Mouse (Mus musculus): Measurements from ENCODE around the gene Dock2. TPM values are rescaled to one million over a fixed set of nuclear protein-coding genes. Genes with fewer than 3 reads are reported as not detected.

Gene Dock2
- polyA plus RNA-seq, 1 experiment from 2014 or later: 2.1 TPM

- H3K36me3 ChIP-seq: no peaks in the 10 kb centered on the region
- no peaks in the 10 kb centered on the region for H3K27me3 ChIP-seq
- no peak overlapping the region for H3K9ac ChIP-seq
- ATAC-seq (ENCODE audit: borderline replicate concordance, extremely low read depth, low FRiP score, low TSS enrichment): no peak
- 84% methylated on average over 11 of the region's 11 CpGs for WGBS
- no peak overlapping the region for H3K4me3 ChIP-seq
- H3K27ac ChIP-seq: no peak overlapping the region
- H3K4me1 ChIP-seq: no peaks in the 10 kb centered on the region
- H3K4me2 ChIP-seq: no peak overlapping the region
- no peaks in the 10 kb centered on the region for H3K9me3 ChIP-seq
These were observed 75.4 kb downstream of the Dock2 start for GRCm38 (mm10) chr11:34708278-34708677.

- H3K4me3 ChIP-seq: no peak overlapping the region
- no peaks in the 10 kb centered on the region for H3K36me3 ChIP-seq
- ATAC-seq (ENCODE audit: borderline replicate concordance, extremely low read depth, low FRiP score, low TSS enrichment): no peak
- H3K9ac ChIP-seq: no peak overlapping the region
- no peaks in the 10 kb centered on the region for H3K27me3 ChIP-seq
- no peak overlapping the region for H3K27ac ChIP-seq
- no peaks in the 10 kb centered on the region for H3K9me3 ChIP-seq
- no peak overlapping the region for H3K4me2 ChIP-seq
- no peaks in the 10 kb centered on the region for H3K4me1 ChIP-seq
- 86% methylated on average over 5 of the region's 5 CpGs for WGBS
These were observed 76.3 kb downstream of the Dock2 start for GRCm38 (mm10) chr11:34707360-34707759.

DNA sequence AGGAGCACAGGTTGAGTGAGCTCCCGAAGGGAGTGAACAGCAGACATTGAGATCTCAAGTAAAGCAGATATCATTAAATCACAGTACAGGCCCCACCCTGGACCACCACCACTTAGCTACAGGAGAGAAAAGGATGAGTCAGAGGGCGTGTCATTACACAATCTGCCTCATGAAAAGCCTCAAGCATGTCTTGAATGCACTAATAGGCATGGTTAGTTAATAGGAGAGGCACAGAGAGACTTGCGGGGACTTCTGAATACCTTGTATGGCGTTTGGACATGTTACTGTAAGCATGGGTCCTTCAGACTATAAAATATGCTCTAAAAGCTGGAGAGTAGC lies 78.6 kb downstream of the Dock2 start:
- Histone ChIP-seq H3K36me3 (no peaks in the 10 kb centered on the region), H3K4me2 (no peak overlapping the region), H3K4me3 (no peak overlapping the region), H3K9me3 (no peaks in the 10 kb centered on the region), H3K27me3 (no peaks in the 10 kb centered on the region), H3K27ac (no peak overlapping the region), H3K9ac (no peak overlapping the region), H3K4me1 (no peaks in the 10 kb centered on the region)
- no peak for ATAC-seq (ENCODE audit: borderline replicate concordance, extremely low read depth, low FRiP score, low TSS enrichment)
- WGBS: 58% methylated on average over 4 of the region's 4 CpGs

DNA sequence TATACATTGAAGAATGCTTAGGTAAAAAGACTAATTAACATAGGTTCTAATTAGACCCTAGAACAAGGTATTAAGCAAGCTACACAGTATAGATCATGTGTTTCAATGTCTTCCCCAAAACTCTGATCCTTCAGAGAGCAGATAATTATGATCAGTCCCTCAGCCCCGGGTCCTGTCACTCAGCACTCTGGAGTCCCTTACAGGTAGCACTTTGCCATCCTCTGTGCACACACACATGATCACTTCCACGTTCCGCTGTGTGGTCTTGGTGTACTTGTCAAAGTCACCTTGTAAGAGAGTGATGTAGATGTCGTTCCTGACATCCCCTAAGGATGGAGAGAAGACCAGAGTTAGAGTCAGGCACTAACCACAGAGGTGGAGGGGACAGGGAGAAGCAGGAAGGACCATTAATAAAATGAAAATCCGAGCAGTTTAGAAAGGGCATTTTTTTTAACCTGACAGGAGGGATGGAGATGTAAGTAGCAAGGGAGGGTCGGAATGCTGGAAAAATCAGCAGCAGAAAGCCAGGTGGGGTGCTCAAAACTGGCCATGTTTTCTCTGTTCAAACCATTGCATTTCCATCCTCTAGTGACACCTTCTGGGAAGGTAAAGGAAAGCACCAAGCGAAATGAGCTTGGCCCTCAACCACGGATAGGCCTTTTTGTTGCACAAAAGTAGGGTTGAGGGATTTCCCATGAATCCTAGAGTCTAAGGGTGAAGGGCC lies 79.1 kb downstream of the Dock2 start:
- 50% methylated on average over 8 of the region's 8 CpGs for WGBS

GRCm38 (mm10) chr11:34703851-34704250 lies 79.8 kb downstream of the Dock2 start:
- no peak overlapping the region for H3K27ac ChIP-seq
- no peaks in the 10 kb centered on the region for H3K27me3 ChIP-seq
- no peak overlapping the region for H3K4me2 ChIP-seq
- WGBS: 48% methylated on average over 6 of the region's 6 CpGs
- no peaks in the 10 kb centered on the region for H3K9me3 ChIP-seq
- no peak overlapping the region for H3K4me3 ChIP-seq
- H3K9ac ChIP-seq: no peak overlapping the region
- ATAC-seq (ENCODE audit: borderline replicate concordance, extremely low read depth, low FRiP score, low TSS enrichment): no peak
- H3K4me1 ChIP-seq: no peaks in the 10 kb centered on the region
- no peaks in the 10 kb centered on the region for H3K36me3 ChIP-seq

More for the DNA sequence above, 79.1 kb downstream of the Dock2 start:
- Histone ChIP-seq H3K4me2 (no peak overlapping the region), H3K4me3 (no peak overlapping the region), H3K27me3 (no peaks in the 10 kb centered on the region), H3K4me1 (no peaks in the 10 kb centered on the region), H3K36me3 (no peaks in the 10 kb centered on the region), H3K9ac (no peak overlapping the region), H3K27ac (no peak overlapping the region), H3K9me3 (no peaks in the 10 kb centered on the region)
- no peak for ATAC-seq (ENCODE audit: borderline replicate concordance, extremely low read depth, low FRiP score, low TSS enrichment)

DNA sequence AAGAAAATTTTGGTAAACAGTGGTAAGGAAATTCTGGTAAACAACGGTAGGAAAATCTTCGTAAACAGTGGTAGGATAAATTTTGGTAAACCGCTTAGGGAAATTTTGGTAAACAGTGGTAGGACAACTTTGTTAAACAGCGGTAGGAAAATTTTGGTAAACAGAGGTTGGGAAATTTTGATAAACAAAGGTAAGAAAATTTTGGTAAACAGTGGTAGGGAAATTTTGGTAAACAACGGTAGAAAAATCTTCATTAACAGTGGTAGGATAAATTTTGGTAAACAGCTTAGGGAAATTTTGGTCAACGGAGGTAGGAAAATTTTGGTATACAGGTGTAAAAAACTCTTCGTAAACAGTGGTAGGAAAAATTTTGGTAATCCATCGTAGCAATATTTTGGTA lies 101.9 kb downstream of the Dock2 start:
- Histone ChIP-seq H3K4me2 (no peak overlapping the region), H3K9ac (no peak overlapping the region), H3K4me3 (no peak overlapping the region), H3K4me1 (no peaks in the 10 kb centered on the region), H3K36me3 (no peaks in the 10 kb centered on the region), H3K9me3 (no peaks in the 10 kb centered on the region), H3K27ac (no peak overlapping the region), H3K27me3 (no peaks in the 10 kb centered on the region)
- ATAC-seq (ENCODE audit: borderline replicate concordance, extremely low read depth, low FRiP score, low TSS enrichment): no peak
- 47% methylated on average over 8 of the region's 8 CpGs for WGBS

- WGBS: 68% methylated on average over 7 of the region's 7 CpGs
- H3K9ac ChIP-seq: no peak overlapping the region
- no peak for ATAC-seq (ENCODE audit: borderline replicate concordance, extremely low read depth, low FRiP score, low TSS enrichment)
- no peak overlapping the region for H3K27ac ChIP-seq
- no peaks in the 10 kb centered on the region for H3K27me3 ChIP-seq
- no peak overlapping the region for H3K4me2 ChIP-seq
- H3K9me3 ChIP-seq: peaks cover 4% of the 10 kb centered on the region; the same call in 1 of the 2 replicates
- no peak overlapping the region for H3K4me3 ChIP-seq
- H3K36me3 ChIP-seq: no peaks in the 10 kb centered on the region
- no peaks in the 10 kb centered on the region for H3K4me1 ChIP-seq
These were observed 239.1 kb downstream of the Dock2 start for GRCm38 (mm10) chr11:34544631-34545030.

DNA sequence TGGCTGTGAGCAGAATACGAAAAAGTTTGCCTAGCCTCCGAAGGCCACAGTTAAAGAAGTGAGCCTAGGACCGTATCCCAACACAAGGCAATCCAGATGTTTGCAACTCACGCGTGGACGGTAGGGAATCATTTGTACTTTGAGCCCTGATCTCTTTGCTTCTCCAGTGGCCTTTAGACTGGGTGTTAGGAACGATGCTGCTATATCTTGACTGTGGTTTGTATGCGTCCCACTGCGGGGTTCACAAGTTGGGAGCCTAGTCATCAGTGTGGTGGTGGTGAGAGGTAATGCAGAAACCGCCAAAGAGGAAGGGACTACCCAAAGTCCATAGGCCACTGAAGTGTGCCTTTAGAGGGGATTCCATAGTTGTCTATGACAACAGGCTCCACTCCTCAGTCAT lies 251.6 kb downstream of the Dock2 start:
- no peaks in the 10 kb centered on the region for H3K36me3 ChIP-seq
- 90% methylated on average over 10 of the region's 10 CpGs for WGBS
- H3K9ac ChIP-seq: no peak overlapping the region
- no peak overlapping the region for H3K27ac ChIP-seq
- H3K27me3 ChIP-seq: no peaks in the 10 kb centered on the region
- no peaks in the 10 kb centered on the region for H3K4me1 ChIP-seq
- H3K4me3 ChIP-seq: no peak overlapping the region
- no peaks in the 10 kb centered on the region for H3K9me3 ChIP-seq
- ATAC-seq (ENCODE audit: borderline replicate concordance, extremely low read depth, low FRiP score, low TSS enrichment): no peak
- no peak overlapping the region for H3K4me2 ChIP-seq

DNA sequence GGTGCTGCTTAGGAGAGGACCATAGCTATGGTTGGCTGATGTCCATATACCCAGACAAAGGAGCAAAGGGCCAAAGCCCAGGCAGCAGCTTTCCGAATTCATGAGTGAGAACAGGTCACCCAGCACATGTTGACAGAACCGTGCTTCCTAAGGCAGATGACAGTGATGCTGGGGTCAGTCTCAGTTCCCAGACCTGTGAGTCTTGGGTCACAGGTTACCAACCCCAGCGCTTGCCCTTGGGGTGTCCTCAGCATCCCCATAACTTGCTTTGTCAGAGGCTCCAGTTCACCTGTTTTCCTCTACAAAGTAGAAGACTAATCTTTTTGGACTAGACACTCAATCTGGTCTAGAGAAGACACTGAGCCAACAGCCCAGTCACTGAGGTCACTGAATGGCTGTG lies 252.7 kb downstream of the Dock2 start:
- Histone ChIP-seq H3K36me3 (no peaks in the 10 kb centered on the region), H3K9me3 (no peaks in the 10 kb centered on the region), H3K4me1 (no peaks in the 10 kb centered on the region), H3K4me2 (no peak overlapping the region), H3K9ac (no peak overlapping the region), H3K4me3 (no peak overlapping the region), H3K27ac (no peak overlapping the region), H3K27me3 (no peaks in the 10 kb centered on the region)
- 78% methylated on average over 3 of the region's 3 CpGs for WGBS
- ATAC-seq (ENCODE audit: borderline replicate concordance, extremely low read depth, low FRiP score, low TSS enrichment): peak; percentile 11; the same call in 1 of the 2 replicates

DNA sequence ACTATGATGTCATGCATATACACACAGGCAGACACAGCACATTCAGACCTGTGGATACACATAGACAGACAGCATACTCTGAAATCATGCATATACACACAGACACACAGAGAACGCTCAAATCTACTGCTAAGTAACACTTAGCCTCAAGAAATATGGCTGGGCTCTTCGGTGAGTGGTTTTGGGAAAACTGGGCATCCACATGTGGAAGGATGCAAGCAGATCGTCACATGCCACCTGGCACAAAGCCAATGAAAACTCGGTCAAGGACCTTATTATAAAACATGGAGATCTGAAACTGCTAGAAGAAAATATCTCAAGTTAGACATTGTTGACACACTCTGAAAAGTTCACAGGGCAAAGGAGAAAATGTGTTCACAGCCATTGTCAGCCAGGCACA lies 255.7 kb downstream of the Dock2 start:
- no peak overlapping the region for H3K27ac ChIP-seq
- no peak overlapping the region for H3K4me3 ChIP-seq
- no peak overlapping the region for H3K4me2 ChIP-seq
- no peaks in the 10 kb centered on the region for H3K9me3 ChIP-seq
- no peak overlapping the region for H3K9ac ChIP-seq
- no peaks in the 10 kb centered on the region for H3K36me3 ChIP-seq
- no peak for ATAC-seq (ENCODE audit: borderline replicate concordance, extremely low read depth, low FRiP score, low TSS enrichment)
- no peaks in the 10 kb centered on the region for H3K4me1 ChIP-seq
- 70% methylated on average over 4 of the region's 4 CpGs for WGBS
- no peaks in the 10 kb centered on the region for H3K27me3 ChIP-seq

DNA sequence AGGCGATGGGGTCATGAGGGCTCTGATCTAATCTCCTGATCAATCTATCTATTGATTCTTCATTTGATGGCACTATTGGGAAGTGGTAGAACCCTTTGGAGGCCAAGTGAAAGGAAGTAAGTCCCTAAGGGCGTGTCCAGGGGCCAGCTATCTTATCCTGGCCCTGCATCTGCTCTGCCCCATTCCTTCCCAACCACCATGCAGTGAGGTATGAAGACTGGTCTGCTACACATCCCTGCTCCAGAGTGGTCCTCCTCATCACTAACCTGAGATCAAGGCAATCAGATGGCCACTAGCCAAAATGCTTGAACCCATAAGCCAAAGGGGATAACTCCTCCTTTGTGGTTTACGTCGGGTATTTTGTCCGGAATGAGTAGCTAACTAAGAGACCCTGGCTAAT lies 256.5 kb downstream of the Dock2 start:
- no peaks in the 10 kb centered on the region for H3K36me3 ChIP-seq
- no peaks in the 10 kb centered on the region for H3K27me3 ChIP-seq
- ATAC-seq (ENCODE audit: borderline replicate concordance, extremely low read depth, low FRiP score, low TSS enrichment): no peak
- 81% methylated on average over 5 of the region's 5 CpGs for WGBS
- no peak overlapping the region for H3K27ac ChIP-seq
- no peak overlapping the region for H3K9ac ChIP-seq
- no peaks in the 10 kb centered on the region for H3K4me1 ChIP-seq
- no peak overlapping the region for H3K4me2 ChIP-seq
- no peaks in the 10 kb centered on the region for H3K9me3 ChIP-seq
- H3K4me3 ChIP-seq: no peak overlapping the region

DNA sequence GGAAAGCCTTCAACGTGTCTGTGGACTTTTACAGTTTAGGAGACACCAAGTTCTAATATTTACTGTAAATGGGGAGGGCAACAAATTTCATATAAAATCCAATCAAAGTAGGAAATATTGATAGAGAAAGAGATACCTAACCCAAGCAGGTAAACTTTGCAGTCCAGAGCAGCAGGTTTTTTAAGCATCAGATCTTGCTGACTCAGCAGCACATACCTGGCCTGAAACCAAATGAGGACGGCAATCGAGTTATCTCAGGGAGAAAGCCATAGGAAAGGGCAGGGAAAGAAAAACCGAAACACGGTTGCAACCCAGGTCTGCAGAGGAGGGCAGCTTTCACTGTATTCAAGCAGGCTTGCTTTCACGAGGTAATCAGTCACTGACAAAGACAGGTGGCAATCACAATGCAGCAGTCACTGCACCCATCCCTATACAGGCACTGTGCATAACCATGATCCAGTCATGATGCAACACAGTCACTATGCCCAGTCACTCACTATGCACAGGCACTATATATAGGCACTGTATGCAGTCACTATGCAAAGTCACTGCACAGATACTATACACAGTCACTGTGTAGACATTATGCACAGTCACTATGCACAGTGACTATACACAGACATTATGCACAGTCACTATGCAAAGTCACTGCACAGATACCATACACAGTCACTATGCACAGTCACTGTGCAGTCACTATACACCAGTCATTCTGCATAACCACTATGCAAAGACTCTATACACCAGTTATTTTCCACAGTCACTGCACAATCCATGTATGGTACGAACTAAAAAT lies 258.4 kb downstream of the Dock2 start:
- no peak for ATAC-seq (ENCODE audit: borderline replicate concordance, extremely low read depth, low FRiP score, low TSS enrichment)
- H3K4me2 ChIP-seq: no peak overlapping the region
- no peaks in the 10 kb centered on the region for H3K4me1 ChIP-seq
- H3K4me3 ChIP-seq: no peak overlapping the region
- H3K36me3 ChIP-seq: no peaks in the 10 kb centered on the region
- WGBS: 57% methylated on average over 7 of the region's 7 CpGs
- H3K9ac ChIP-seq: no peak overlapping the region
- H3K27me3 ChIP-seq: no peaks in the 10 kb centered on the region
- no peaks in the 10 kb centered on the region for H3K9me3 ChIP-seq
- no peak overlapping the region for H3K27ac ChIP-seq

Data from lung, embryonic 15.5 days (tissue).